Mouse (Mus musculus): ENCODE measurements at regions not wholly inside any gene's neighbourhood (a gene's known extent, or its start where the extent isn't known, plus 50 kb on each side); places are given as distances from the start of the nearest gene placed in this dataset.

DNA sequence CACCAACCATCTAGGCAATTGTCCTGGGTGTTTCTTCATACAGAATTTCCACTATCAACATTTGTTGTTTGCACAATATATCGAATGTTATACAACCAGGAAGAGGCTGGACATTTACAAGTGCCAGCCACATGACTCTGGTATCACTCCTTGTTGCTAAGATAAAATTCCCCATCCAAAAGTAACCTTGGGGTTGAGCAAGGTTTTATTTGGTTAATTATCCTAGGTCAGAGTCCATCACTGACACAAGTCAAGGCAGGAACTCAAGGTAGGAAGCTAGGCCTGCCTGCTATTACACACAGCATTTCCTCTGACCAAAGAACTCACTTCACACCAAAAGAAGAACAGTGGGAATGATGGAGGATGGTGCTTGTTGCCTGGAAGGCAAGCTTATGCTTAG lies 120.7 kb upstream of the Plppr1 start:
- TF ChIP-seq CTCF (conservative IDR thresholded peaks at IDR 0.05; ENCODE audit: low read length) (no peak), POU5F1 (IDR thresholded peaks at IDR 0.05; ENCODE audit: borderline replicate concordance, low read length) (no peak), NANOG (IDR thresholded peaks at IDR 0.05; ENCODE audit: borderline replicate concordance, low read length) (no peak)

Measured in E14TG2a.4 (cell line).